Mouse (Mus musculus) spleen, adult 2 months (tissue): ENCODE measurements around the gene Irf2bpl.

Experiments used
- CTCF ChIP-seq: fragments of 200-500 bp; IDR thresholded peaks from 2 replicates; pipeline ENCODE4 v1.5.1; 2011; ENCODE audit warnings: mild to moderate bottlenecking, inconsistent platforms; ENCODE audit not compliant: insufficient read depth, insufficient read length, insufficient replicate concordance; ENCODE audit errors: extremely low read depth
- POLR2A ChIP-seq: fragments of 200-500 bp; IDR thresholded peaks from 2 replicates; pipeline ENCODE4 v1.6.1; 2011; ENCODE audit warnings: low read depth, low read length, inconsistent platforms

GRCm38 (mm10) chr12:86905876-86906275, 21.3 kb upstream of the Irf2bpl start:
- TF ChIP-seq CTCF: no peak
- TF ChIP-seq POLR2A: no peak
